Mouse (Mus musculus): ENCODE measurements at regions not wholly inside any gene's neighbourhood (a gene's known extent, or its start where the extent isn't known, plus 50 kb on each side); places are given as distances from the start of the nearest gene placed in this dataset.

- ATAC-seq (ENCODE audit: low TSS enrichment) = peak; percentile 59
These were observed 317.4 kb downstream of the Gm10184 start for GRCm38 (mm10) chr17:89592826-89593225.

GRCm38 (mm10) chr17:89559506-89559905 lies 350.7 kb downstream of the Gm10184 start:
- no peak for ATAC-seq (ENCODE audit: low TSS enrichment)

- ATAC-seq (ENCODE audit: low TSS enrichment) = peak; percentile 82
These were observed 354.3 kb upstream of the Fshr start for GRCm38 (mm10) chr17:89554754-89555153.

GRCm38 (mm10) chr17:89553597-89553996 lies 353.1 kb upstream of the Fshr start:
- ATAC-seq (ENCODE audit: low TSS enrichment) = no peak

GRCm38 (mm10) chr17:89550758-89551157 lies 350.3 kb upstream of the Fshr start:
- ATAC-seq (ENCODE audit: low TSS enrichment) = no peak

GRCm38 (mm10) chr17:89521912-89522311 lies 321.4 kb upstream of the Fshr start:
- no peak for ATAC-seq (ENCODE audit: low TSS enrichment)

GRCm38 (mm10) chr17:89519413-89519812 lies 318.9 kb upstream of the Fshr start:
- no peak for ATAC-seq (ENCODE audit: low TSS enrichment)

- ATAC-seq (ENCODE audit: low TSS enrichment) = peak; percentile 94
These were observed 304.8 kb upstream of the Fshr start for GRCm38 (mm10) chr17:89505288-89505687.

GRCm38 (mm10) chr17:89493547-89493946 lies 293.1 kb upstream of the Fshr start:
- ATAC-seq (ENCODE audit: low TSS enrichment) = no peak

- no peak for ATAC-seq (ENCODE audit: low TSS enrichment)
These were observed 266.0 kb upstream of the Fshr start for GRCm38 (mm10) chr17:89466486-89466885.

GRCm38 (mm10) chr17:89465883-89466282 lies 265.4 kb upstream of the Fshr start:
- no peak for ATAC-seq (ENCODE audit: low TSS enrichment)

- ATAC-seq (ENCODE audit: low TSS enrichment) = no peak
These were observed 260.0 kb upstream of the Fshr start for GRCm38 (mm10) chr17:89460438-89460837.

GRCm38 (mm10) chr17:89454301-89454700 lies 253.8 kb upstream of the Fshr start:
- no peak for ATAC-seq (ENCODE audit: low TSS enrichment)

GRCm38 (mm10) chr17:89450724-89451123 lies 250.2 kb upstream of the Fshr start:
- ATAC-seq (ENCODE audit: low TSS enrichment) = no peak

- no peak for ATAC-seq (ENCODE audit: low TSS enrichment)
These were observed 248.9 kb upstream of the Fshr start for GRCm38 (mm10) chr17:89449391-89449790.

- no peak for ATAC-seq (ENCODE audit: low TSS enrichment)
These were observed 233.8 kb upstream of the Fshr start for GRCm38 (mm10) chr17:89434288-89434687.

- ATAC-seq (ENCODE audit: low TSS enrichment) = peak; percentile 87
These were observed 209.6 kb upstream of the Fshr start for GRCm38 (mm10) chr17:89410026-89410425.

GRCm38 (mm10) chr17:89405589-89405988 lies 205.1 kb upstream of the Fshr start:
- ATAC-seq (ENCODE audit: low TSS enrichment) = no peak

GRCm38 (mm10) chr17:89357241-89357640 lies 156.8 kb upstream of the Fshr start:
- peak; percentile 83 for ATAC-seq (ENCODE audit: low TSS enrichment)

GRCm38 (mm10) chr17:89340497-89341205 lies 140.2 kb upstream of the Fshr start:
- no peak for ATAC-seq (ENCODE audit: low TSS enrichment)

GRCm38 (mm10) chr17:89319602-89320288 lies 119.3 kb upstream of the Fshr start:
- no peak for ATAC-seq (ENCODE audit: low TSS enrichment)

- ATAC-seq (ENCODE audit: low TSS enrichment) = peak; percentile 97
These were observed 117.9 kb upstream of the Fshr start for GRCm38 (mm10) chr17:89318356-89318755.

GRCm38 (mm10) chr17:89311133-89311532 lies 110.7 kb upstream of the Fshr start:
- ATAC-seq (ENCODE audit: low TSS enrichment) = no peak
